Comparison of ENCODE assay signal across 12 mouse cellular contexts in the genomic region with DNA sequence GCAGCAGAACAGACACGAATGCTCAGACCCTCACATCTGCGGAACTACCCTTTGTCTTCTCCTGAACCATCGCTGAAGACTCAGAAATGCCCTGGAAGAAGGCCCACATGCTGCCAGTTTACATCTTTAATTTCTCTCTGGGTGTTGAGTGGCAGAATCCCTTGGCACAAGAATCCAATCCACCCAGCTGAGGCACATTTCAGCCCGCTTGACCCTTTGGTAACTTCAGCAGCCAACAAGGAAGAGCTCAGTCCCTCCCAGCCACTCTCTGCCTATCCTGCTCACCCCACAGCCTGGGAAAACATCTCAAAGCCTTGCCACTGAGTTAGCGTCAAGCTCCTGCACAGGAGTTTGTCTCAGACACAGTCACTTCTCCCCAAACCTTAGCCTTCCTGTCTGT.
DNase-seq lines count a peak whose midpoint lies in the region; ATAC-seq and TF ChIP-seq lines count a peak whose summit lies in the region.
"Had no signal": no experiment of that assay in that cellular context is flagged by ENCODE, and none has a peak within 500 bp of the region (broad histone marks: within the 10 kb centered on the region; RNA-seq: fewer than 3 reads in every experiment).

No protein-coding gene starts in this region.

- TF ChIP-seq CTCF in layer of hippocampus, adult 2 months (conservative IDR thresholded peaks at IDR 0.05): no peak

- H3K4me3 ChIP-seq in forebrain, embryonic 15.5 days: no peak overlapping the region
- no peak overlapping the region for H3K4me3 ChIP-seq in forebrain, embryonic 14.5 days (ENCODE audit: low read depth, low read length)
- H3K4me3 ChIP-seq in layer of hippocampus, adult 2 months: no peak overlapping the region
- H3K4me3 ChIP-seq in embryonic facial prominence, embryonic 15.5 days (replicated peaks): no peak overlapping the region
- H3K4me3 ChIP-seq in midbrain, embryonic 14.5 days (replicated peaks; ENCODE audit: low read depth, low read length): no peak overlapping the region
- H3K4me3 ChIP-seq: limb, embryonic 13.5 days; myocyte had no signal

- no peak overlapping the region for H3K9ac ChIP-seq in forebrain, embryonic 15.5 days (replicated peaks)
- H3K9ac ChIP-seq in forebrain, embryonic 14.5 days (ENCODE audit: low read length): no peak overlapping the region
- H3K9ac ChIP-seq in embryonic facial prominence, embryonic 15.5 days: peak overlapping the region; percentile 7; the same call in 1 of the 2 replicates
- no peak overlapping the region for H3K9ac ChIP-seq in midbrain, embryonic 14.5 days (replicated peaks; ENCODE audit: low read length)
- H3K9ac ChIP-seq: limb, embryonic 13.5 days had no signal

- no peak overlapping the region for H3K4me2 ChIP-seq in forebrain, embryonic 15.5 days (replicated peaks)
- H3K4me2 ChIP-seq in forebrain, embryonic 14.5 days (ENCODE audit: low read length): no peak overlapping the region
- H3K4me2 ChIP-seq in embryonic facial prominence, embryonic 15.5 days (replicated peaks): no peak overlapping the region
- H3K4me2 ChIP-seq in midbrain, embryonic 14.5 days (ENCODE audit: low read length): no peak overlapping the region
- H3K4me2 ChIP-seq: limb, embryonic 13.5 days had no signal

- H3K9me3 ChIP-seq in forebrain, embryonic 15.5 days: no peaks in the 10 kb centered on the region
- no peaks in the 10 kb centered on the region for H3K9me3 ChIP-seq in forebrain, embryonic 14.5 days (replicated peaks; ENCODE audit: control insufficient read depth, low read length)
- no peaks in the 10 kb centered on the region for H3K9me3 ChIP-seq in embryonic facial prominence, embryonic 15.5 days (replicated peaks)
- no peaks in the 10 kb centered on the region for H3K9me3 ChIP-seq in midbrain, embryonic 14.5 days (ENCODE audit: control insufficient read depth, low read length)
- H3K9me3 ChIP-seq: limb, embryonic 13.5 days had no signal

- peaks cover 51% of the 10 kb centered on the region for H3K4me1 ChIP-seq in forebrain, embryonic 15.5 days
- peaks cover 29% of the 10 kb centered on the region for H3K4me1 ChIP-seq in forebrain, embryonic 14.5 days (ENCODE audit: control insufficient read depth, insufficient read depth, low read length)
- peaks cover 24% of the 10 kb centered on the region for H3K4me1 ChIP-seq in embryonic facial prominence, embryonic 15.5 days
- peaks cover 62% of the 10 kb centered on the region for H3K4me1 ChIP-seq in midbrain, embryonic 14.5 days (ENCODE audit: control insufficient read depth, insufficient read depth, low read length)

- H3K27ac ChIP-seq in forebrain, embryonic 15.5 days (replicated peaks): 0 out of 2 replicates have a peak overlapping the region, but pooled peaks have one; percentile 12
- no peak overlapping the region for H3K27ac ChIP-seq in forebrain, embryonic 14.5 days (ENCODE audit: low read depth, low read length)
- H3K27ac ChIP-seq in layer of hippocampus, adult 2 months: peak overlapping the region; percentile 90
- H3K27ac ChIP-seq in embryonic facial prominence, embryonic 15.5 days (replicated peaks): 0 out of 2 replicates have a peak overlapping the region, but pooled peaks have one; percentile 30
- H3K27ac ChIP-seq in midbrain, embryonic 14.5 days (replicated peaks; ENCODE audit: low read depth, low read length): peak overlapping the region; percentile 52; the same call in 1 of the 2 replicates
- H3K27ac ChIP-seq: limb, embryonic 13.5 days had no signal

- H3K27me3 ChIP-seq in forebrain, embryonic 15.5 days: peaks cover 7% of the 10 kb centered on the region; the same call in 1 of the 2 replicates
- no peaks in the 10 kb centered on the region; the same call in 1 of the 2 replicates for H3K27me3 ChIP-seq in forebrain, embryonic 14.5 days (replicated peaks; ENCODE audit: control insufficient read depth, insufficient read depth, low read length)
- 0 out of 2 replicates have a peak, but pooled peaks cover 9% of the 10 kb centered on the region for H3K27me3 ChIP-seq in embryonic facial prominence, embryonic 15.5 days
- H3K27me3 ChIP-seq in midbrain, embryonic 14.5 days (ENCODE audit: control insufficient read depth, insufficient read depth, low read length): no peaks in the 10 kb centered on the region

- DNase-seq in forebrain, embryonic 14.5 days (ENCODE audit: low spot score): no peak
- DNase-seq in layer of hippocampus, adult 2 months (ENCODE audit: low spot score in 2 of 2): no peak
- no peak for DNase-seq in layer of hippocampus, adult 9-11 months
- DNase-seq in midbrain, embryonic 14.5 days: no peak
- DNase-seq in retina, postnatal 1 day: no peak
- DNase-seq in adrenal gland, postnatal 25 days: no peak
- DNase-seq: cerebellum, adult 8-10 months; thymus, adult 18-20 months had no signal

- H3K36me3 ChIP-seq in forebrain, embryonic 15.5 days: no peaks in the 10 kb centered on the region
- no peaks in the 10 kb centered on the region for H3K36me3 ChIP-seq in forebrain, embryonic 14.5 days (ENCODE audit: control insufficient read depth, insufficient read depth, low read length)
- no peaks in the 10 kb centered on the region for H3K36me3 ChIP-seq in embryonic facial prominence, embryonic 15.5 days
- H3K36me3 ChIP-seq in midbrain, embryonic 14.5 days (ENCODE audit: control insufficient read depth, insufficient read depth, low read length): no peaks in the 10 kb centered on the region
- H3K36me3 ChIP-seq: limb, embryonic 13.5 days had no signal

- WGBS in forebrain, embryonic 15.5 days: 32% methylated on average over 5 of the region's 5 CpGs
- 28% methylated on average over 5 of the region's 5 CpGs for WGBS in forebrain, embryonic 14.5 days
- 32% methylated on average over 5 of the region's 5 CpGs for WGBS in embryonic facial prominence, embryonic 15.5 days
- 23% methylated on average over 5 of the region's 5 CpGs for WGBS in midbrain, embryonic 14.5 days

- ATAC-seq in forebrain, embryonic 15.5 days (replicated peaks): no peak
- no peak for ATAC-seq in forebrain, embryonic 14.5 days
- ATAC-seq in embryonic facial prominence, embryonic 15.5 days (ENCODE audit: insufficient number of reproducible peaks, low FRiP score, low TSS enrichment, low read depth): no peak
- no peak for ATAC-seq in midbrain, embryonic 14.5 days (ENCODE audit: low FRiP score, low TSS enrichment)
